Mouse (Mus musculus): ENCODE measurements around the gene Gfpt2.

- TF ChIP-seq POLR2A (IDR thresholded peaks at IDR 0.05; ENCODE audit: control insufficient read depth, extremely low read depth, insufficient read depth, low read length, poor library complexity) (no peak), CTCF (IDR thresholded peaks at IDR 0.05; ENCODE audit: borderline replicate concordance, control insufficient read depth, extremely low read depth, insufficient read depth, low read length, poor library complexity) (no peak)
Observed at GRCm38 (mm10) chr11:49806218-49806617, 12.2 kb downstream of the Gfpt2 start.
